Mouse (Mus musculus) ES-E14 (cell line): ENCODE measurements around the gene Zfp628. TPM values are rescaled to one million over a fixed set of nuclear protein-coding genes. Genes with fewer than 3 reads are reported as not detected.

Experiments used
- DNase-seq: peaks from one replicate; pipeline ENCODE4 v3.0.0-alpha.2; 2013; ENCODE audit warnings: low read depth, low spot score
- H3K27ac ChIP-seq: 2 replicates; pipeline ENCODE4 v1.5.1; 2012; ENCODE audit warnings: low read depth, mild to moderate bottlenecking, low read length, moderate library complexity, mixed read lengths; ENCODE audit not compliant: poor library complexity, insufficient read depth, severe bottlenecking
- H3K36me3 ChIP-seq: 2 replicates; pipeline ENCODE4 v1.6.1; 2012; ENCODE audit warnings: mild to moderate bottlenecking, low read length, moderate library complexity, mixed read lengths; ENCODE audit not compliant: control insufficient read depth, poor library complexity, insufficient read depth, severe bottlenecking
- H3K4me1 ChIP-seq, 2 experiments: fragments of 150-350 bp in 1 of 2; sonication (generic) in 1 of 2; 2 replicates each; pipeline ENCODE4 v1.6.1; 2012; ENCODE audit warnings: low read length in 2 of 2, mild to moderate bottlenecking in 1 of 2, mixed read lengths in 1 of 2; ENCODE audit not compliant: control insufficient read depth in 2 of 2, insufficient read depth in 2 of 2, poor library complexity in 1 of 2
- H3K4me3 ChIP-seq, 2 experiments: fragments of 150-350 bp in 1 of 2; sonication (generic) in 1 of 2; 2 replicates each; pipeline ENCODE4 v1.5.1; 2012; ENCODE audit warnings: low read length in 2 of 2, low read depth in 1 of 2, mild to moderate bottlenecking in 1 of 2, mixed read lengths in 1 of 2; ENCODE audit not compliant: insufficient read depth in 1 of 2, poor library complexity in 1 of 2, severe bottlenecking in 1 of 2
- H3K9ac ChIP-seq: 2 replicates; pipeline ENCODE4 v1.6.1; 2012; ENCODE audit warnings: low read depth, mild to moderate bottlenecking, low read length, mixed read lengths; ENCODE audit not compliant: poor library complexity, insufficient read depth, severe bottlenecking
- H3K9me3 ChIP-seq: fragments of 150-350 bp; sonication (generic); 2 replicates; pipeline ENCODE4 v1.6.1; 2012; ENCODE audit warnings: low read depth, mild to moderate bottlenecking, low read length; ENCODE audit not compliant: control insufficient read depth, insufficient read depth
- CHD2 ChIP-seq: IDR thresholded peaks from 2 replicates; pipeline ENCODE4 v1.6.1; 2014; ENCODE audit warnings: mild to moderate bottlenecking, low read depth, low read length, inconsistent platforms
- HCFC1 ChIP-seq: IDR thresholded peaks from 2 replicates; pipeline ENCODE4 v1.6.1; 2012; ENCODE audit warnings: low read length, inconsistent platforms, borderline replicate concordance; ENCODE audit not compliant: insufficient read depth
- MAFK ChIP-seq: IDR thresholded peaks from 2 replicates; pipeline ENCODE4 v1.6.1; 2014; ENCODE audit warnings: mild to moderate bottlenecking, low read depth, low read length, inconsistent platforms; ENCODE audit not compliant: insufficient read depth
- ZC3H11A ChIP-seq: IDR thresholded peaks from 2 replicates; pipeline ENCODE4 v1.6.1; 2012; ENCODE audit warnings: low read depth, mild to moderate bottlenecking, inconsistent platforms, low read length, borderline replicate concordance
- ZNF384 ChIP-seq: IDR thresholded peaks from 2 replicates; pipeline ENCODE4 v1.6.1; 2012; ENCODE audit warnings: low read depth, low read length, inconsistent platforms
- in situ Hi-C, 2 experiments: fragments of 600-800 bp; cut with MboI; formaldehyde crosslinking; loops; one replicate each; pipeline ENCODE4 v1.15.1; 2025; ENCODE audit warnings: low sequenced_read_pairs in 2 of 2, inconsistent platforms in 1 of 2; ENCODE audit not compliant: unreplicated experiment in 2 of 2
- total RNA-seq: library from RNA; depleted of rRNA; stranded (reverse); fragments of 300-350 nt; gene quantifications from 2 replicates; pipeline ENCODE4 v1.2.3, GENCODE M21; 2012

Zfp628 gene
- total RNA-seq, 1 experiment = 4.0 TPM

- Histone ChIP-seq H3K9me3 (no peaks in the 10 kb centered on the region), H3K36me3 (no peaks in the 10 kb centered on the region), H3K9ac (no peak overlapping the region), H3K4me3 (no peak overlapping the region), H3K27ac (no peak overlapping the region), H3K4me1 (no peaks in the 10 kb centered on the region)
- in situ Hi-C loops = no loop called here
- no peak for DNase-seq
- no peak for TF ChIP-seq MAFK
- TF ChIP-seq ZC3H11A = no peak
- no peak for TF ChIP-seq HCFC1
- no peak for TF ChIP-seq ZNF384
- TF ChIP-seq CHD2 = no peak
Measured at GRCm38 (mm10) chr7:4937392-4937791, 22.4 kb downstream of the Zfp628 start.

GRCm38 (mm10) chr7:4938456-4938855, 23.4 kb downstream of the Zfp628 start:
- Histone ChIP-seq H3K9ac (no peak overlapping the region; the same call in 1 of the 2 replicates), H3K9me3 (no peaks in the 10 kb centered on the region), H3K4me1 (0 out of 4 replicates have a peak, but pooled peaks cover 0 to under 1% of the 10 kb centered on the region in 2 experiments), H3K27ac (no peak overlapping the region), H3K36me3 (no peaks in the 10 kb centered on the region), H3K4me3 (no peak overlapping the region)
- DNase-seq = peak; percentile 63
- in situ Hi-C loops = no loop called here
- TF ChIP-seq ZNF384 = no peak
- TF ChIP-seq MAFK = no peak
- peak; percentile 18; the same call in 1 of the 2 replicates for TF ChIP-seq ZC3H11A
- no peak for TF ChIP-seq CHD2
- TF ChIP-seq HCFC1 = no peak

GRCm38 (mm10) chr7:4940068-4940479, 25.1 kb downstream of the Zfp628 start:
- peak; percentile 88 for DNase-seq
- 0 out of 4 replicates have a peak, but pooled peaks cover 0 to 3% of the 10 kb centered on the region in 2 experiments for H3K4me1 ChIP-seq
- in situ Hi-C loops = no loop called here
- H3K9me3 ChIP-seq = no peaks in the 10 kb centered on the region
- no peak overlapping the region for H3K9ac ChIP-seq
- TF ChIP-seq CHD2 (peak; percentile 97), ZNF384 (no peak), HCFC1 (no peak), ZC3H11A (peak; percentile 75; the same call in 1 of the 2 replicates), MAFK (no peak)
- peak overlapping the region in 1 of 2 experiments; percentile 26; a peak in 2 of 4 replicates for H3K4me3 ChIP-seq
- H3K27ac ChIP-seq = no peak overlapping the region
- no peaks in the 10 kb centered on the region for H3K36me3 ChIP-seq

GRCm38 (mm10) chr7:4942673-4943072, 27.7 kb downstream of the Zfp628 start:
- in situ Hi-C loops = no loop called here
- TF ChIP-seq HCFC1 = no peak
- H3K9ac ChIP-seq = no peak overlapping the region
- H3K27ac ChIP-seq = no peak overlapping the region
- H3K4me3 ChIP-seq = no peak overlapping the region
- DNase-seq = no peak
- 0 out of 4 replicates have a peak, but pooled peaks cover 0 to 3% of the 10 kb centered on the region in 2 experiments for H3K4me1 ChIP-seq
- H3K9me3 ChIP-seq = no peaks in the 10 kb centered on the region
- no peaks in the 10 kb centered on the region for H3K36me3 ChIP-seq

- Histone ChIP-seq H3K9ac (no peak overlapping the region), H3K36me3 (no peaks in the 10 kb centered on the region), H3K4me3 (peak overlapping the region in 1 of 2 experiments; percentile 60; a peak in 2 of 4 replicates), H3K27ac (no peak overlapping the region), H3K4me1 (0 out of 4 replicates have a peak, but pooled peaks cover 0 to 3% of the 10 kb centered on the region in 2 experiments), H3K9me3 (no peaks in the 10 kb centered on the region)
- in situ Hi-C loops = no loop called here
- peak; percentile 96 for DNase-seq
- TF ChIP-seq ZNF384 = 0 out of 2 replicates have a peak, but pooled peaks have one; percentile 28
- TF ChIP-seq HCFC1 = peak; percentile 52; the same call in 1 of the 2 replicates
- TF ChIP-seq MAFK = no peak
- TF ChIP-seq ZC3H11A = peak; percentile 51
- peak; percentile 98 for TF ChIP-seq CHD2
Measured at GRCm38 (mm10) chr7:4943223-4943815, 28.3 kb downstream of the Zfp628 start.
